Mouse (Mus musculus): ENCODE results near the gene St7. TPM values are rescaled to one million over a fixed set of nuclear protein-coding genes. Genes with fewer than 3 reads are reported as not detected.

Gene St7
- total RNA-seq, 1 experiment from 2014 or later = 56.2 TPM

DNA sequence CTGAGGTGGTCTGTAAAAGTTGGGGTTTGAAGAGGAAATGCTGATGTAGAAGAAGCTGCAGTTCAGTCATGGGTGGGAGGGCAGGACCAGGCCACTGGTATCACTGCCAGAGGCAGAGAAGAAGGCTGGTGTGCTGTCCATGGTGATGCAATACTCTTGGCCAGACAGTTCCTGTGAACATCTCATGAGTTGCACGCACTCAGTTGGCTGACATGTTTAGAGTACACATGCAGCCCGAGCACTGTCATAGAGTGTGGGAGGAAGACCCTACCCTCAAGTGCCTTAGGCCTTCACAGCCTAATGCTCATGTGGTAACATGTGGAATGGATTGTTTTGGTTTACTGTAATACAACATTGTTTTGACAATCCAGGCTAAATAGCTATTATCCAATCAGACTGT is 238.5 kb downstream of the St7 start:
- no peak for ATAC-seq (replicated peaks; ENCODE audit: low read depth, poor library complexity, severe bottlenecking)

DNA sequence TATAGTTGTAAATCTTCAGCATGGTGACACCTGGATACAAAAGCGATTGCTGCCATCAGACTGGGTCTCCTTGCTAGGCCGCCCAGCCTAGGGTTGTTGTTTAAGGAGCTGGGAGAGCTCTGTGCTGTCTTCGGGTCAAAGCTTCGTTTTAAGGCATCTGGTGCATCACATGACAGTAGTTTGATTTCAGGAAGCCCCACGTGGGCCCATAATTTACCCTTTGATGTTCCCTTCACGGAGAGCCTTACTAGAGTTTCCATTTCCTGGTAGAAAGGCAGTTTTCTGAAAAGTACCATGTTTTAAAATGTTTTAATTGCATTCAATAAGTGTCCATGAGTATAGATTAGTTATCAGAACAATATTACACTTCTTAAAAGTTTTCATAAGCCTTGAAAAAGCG is 239.1 kb downstream of the St7 start:
- ATAC-seq (replicated peaks; ENCODE audit: low read depth, poor library complexity, severe bottlenecking) = no peak

DNA sequence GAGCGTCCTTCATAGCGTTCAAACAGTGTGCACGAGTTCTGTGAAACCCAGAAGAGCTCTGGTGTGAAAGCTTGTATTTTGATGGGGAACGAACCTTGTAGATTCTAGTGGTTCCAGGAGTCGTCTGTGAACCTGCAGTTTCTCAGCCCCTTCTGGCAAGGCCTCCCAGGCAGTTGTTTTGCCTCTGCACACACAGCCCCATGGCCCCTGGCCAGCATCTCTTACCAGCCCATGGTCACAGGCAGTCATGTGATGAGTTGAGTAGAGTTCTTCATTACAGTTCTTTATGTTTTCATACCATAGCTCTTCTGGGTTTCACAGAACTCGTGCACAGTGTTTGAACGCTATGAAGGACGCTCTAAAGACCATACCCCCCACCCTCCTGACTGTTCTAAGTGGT is 240.1 kb downstream of the St7 start:
- no peak for ATAC-seq (replicated peaks; ENCODE audit: low read depth, poor library complexity, severe bottlenecking)

DNA sequence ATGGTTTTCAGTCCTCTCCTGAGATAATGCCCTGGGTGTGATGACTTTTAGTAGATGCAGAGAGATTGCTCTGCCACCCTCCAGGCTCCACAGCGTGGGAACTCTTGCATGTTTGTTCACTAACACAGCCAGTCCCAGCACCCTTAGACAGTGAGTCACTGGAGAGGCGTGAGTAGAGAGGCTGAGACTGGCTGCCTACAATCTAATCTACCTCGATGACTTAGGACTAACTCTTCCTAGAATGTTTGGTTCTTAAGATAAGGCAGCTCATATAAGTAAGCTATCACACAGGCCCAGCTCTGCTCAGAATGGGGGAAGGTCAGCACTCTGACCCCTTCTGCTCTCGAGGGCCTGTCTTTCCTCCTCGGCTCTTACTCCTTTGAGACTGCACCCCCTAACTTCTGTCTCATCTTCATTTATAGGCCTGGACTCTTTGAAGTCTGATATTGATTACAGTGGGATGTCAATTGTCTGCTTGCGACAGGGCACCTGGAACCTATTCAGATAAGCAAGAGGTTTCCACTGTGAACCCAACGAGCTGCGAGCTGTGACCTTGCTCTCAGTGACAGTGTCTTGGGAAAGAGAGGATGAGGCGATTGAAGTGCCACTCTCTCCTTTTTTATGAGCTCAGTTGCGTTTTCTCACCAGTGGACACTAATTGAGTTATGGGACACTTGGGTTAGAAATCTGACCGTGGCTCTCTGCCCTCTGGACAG is 246.1 kb downstream of the St7 start:
- no peak for ATAC-seq (replicated peaks; ENCODE audit: low read depth, poor library complexity, severe bottlenecking)

DNA sequence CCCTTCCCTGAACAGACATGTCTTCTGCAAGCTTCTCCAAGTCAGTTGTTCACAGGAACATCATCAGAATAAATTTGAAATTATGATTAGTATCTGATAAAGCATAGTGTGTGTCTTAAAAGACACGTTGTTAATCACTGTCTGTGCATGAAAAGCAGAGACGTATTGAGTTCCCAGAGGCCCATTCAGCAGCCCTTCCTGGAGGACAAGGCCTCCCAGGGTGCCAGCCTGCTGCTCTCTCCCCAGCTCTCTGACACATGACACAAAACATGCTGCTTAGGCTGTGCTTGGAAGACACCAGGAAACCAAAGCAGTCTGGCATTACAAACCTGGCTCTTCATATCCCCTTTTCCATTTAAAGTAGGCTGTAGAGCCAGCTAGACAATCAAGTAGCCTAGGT is 249.2 kb downstream of the St7 start:
- ATAC-seq (replicated peaks; ENCODE audit: low read depth, poor library complexity, severe bottlenecking) = no peak

DNA sequence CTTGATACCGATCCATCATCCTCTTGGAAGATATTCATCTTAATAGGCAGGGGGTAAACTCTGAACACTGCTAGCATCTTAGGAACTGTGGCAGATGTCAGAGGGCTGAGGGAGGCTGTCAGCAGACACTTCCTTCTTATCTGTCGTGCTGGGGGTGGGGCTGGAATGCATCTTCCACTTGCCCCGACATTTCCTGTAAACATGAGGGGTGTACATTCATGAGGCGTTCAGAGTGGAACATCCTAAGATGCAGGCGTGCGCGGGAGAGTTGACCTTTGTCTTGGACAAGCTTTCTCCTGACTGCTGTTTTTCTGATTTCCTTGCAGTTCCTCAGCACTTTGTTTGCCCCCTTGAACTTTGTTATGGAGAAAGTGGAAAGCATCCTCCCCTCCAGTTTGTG is 249.6 kb downstream of the St7 start:
- no peak for ATAC-seq (replicated peaks; ENCODE audit: low read depth, poor library complexity, severe bottlenecking)

DNA sequence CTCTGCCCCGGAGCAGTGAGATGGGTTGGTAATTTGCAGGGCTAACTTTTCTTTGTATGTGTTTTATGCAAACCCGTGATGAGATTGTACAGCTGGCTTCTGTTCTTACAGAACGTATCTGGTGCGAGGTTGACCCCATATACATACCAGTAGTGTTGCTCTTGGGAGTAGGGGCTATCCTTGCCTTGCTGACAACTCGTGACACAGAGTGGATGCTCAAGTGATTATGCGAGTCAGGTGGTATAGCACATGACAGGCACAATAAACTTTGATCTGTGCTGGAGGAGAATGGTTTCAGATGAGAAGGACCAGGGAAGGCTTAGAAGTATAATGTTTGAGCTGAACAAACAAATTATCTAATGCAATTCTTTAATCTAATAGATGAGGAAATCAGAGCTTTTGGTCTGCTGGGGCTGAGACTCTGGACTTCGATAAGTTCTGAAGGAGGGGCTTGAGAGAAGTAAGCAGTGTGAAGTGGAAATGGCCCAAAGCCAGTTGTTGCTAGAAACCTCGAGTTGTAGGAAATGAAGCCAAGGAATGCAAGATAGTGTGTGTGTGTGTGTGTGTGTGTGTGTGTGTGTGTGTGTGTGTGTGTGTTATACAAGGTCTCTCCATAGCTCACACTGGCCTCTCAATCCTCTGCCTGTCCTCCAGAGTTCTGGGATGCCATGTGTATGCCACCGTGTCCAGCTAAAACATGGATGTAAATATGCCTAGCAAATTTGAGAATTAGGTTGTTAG is 251.3 kb downstream of the St7 start:
- no peak for ATAC-seq (replicated peaks; ENCODE audit: low read depth, poor library complexity, severe bottlenecking)

DNA sequence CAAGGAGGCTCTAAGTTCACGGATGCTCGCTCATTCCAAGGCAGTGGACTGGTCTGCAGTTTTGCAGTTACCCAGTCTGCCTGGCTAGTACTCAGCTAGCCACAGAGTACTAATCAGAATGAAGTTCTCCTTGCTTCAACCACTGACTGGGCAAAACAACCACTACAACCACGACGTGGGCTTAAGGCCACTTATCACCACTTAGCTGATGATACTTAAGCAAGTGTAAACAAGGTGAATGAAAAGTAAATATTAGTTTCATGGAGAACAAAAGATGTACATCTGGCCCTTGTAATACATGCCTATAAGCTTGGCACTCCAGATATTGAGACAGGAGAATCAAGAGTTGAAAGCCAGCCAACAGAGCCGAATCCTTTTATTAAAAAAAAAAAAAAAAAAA is 253.7 kb downstream of the St7 start:
- peak; percentile 27; the same call in 1 of the 2 replicates for ATAC-seq (replicated peaks; ENCODE audit: low read depth, poor library complexity, severe bottlenecking)

DNA sequence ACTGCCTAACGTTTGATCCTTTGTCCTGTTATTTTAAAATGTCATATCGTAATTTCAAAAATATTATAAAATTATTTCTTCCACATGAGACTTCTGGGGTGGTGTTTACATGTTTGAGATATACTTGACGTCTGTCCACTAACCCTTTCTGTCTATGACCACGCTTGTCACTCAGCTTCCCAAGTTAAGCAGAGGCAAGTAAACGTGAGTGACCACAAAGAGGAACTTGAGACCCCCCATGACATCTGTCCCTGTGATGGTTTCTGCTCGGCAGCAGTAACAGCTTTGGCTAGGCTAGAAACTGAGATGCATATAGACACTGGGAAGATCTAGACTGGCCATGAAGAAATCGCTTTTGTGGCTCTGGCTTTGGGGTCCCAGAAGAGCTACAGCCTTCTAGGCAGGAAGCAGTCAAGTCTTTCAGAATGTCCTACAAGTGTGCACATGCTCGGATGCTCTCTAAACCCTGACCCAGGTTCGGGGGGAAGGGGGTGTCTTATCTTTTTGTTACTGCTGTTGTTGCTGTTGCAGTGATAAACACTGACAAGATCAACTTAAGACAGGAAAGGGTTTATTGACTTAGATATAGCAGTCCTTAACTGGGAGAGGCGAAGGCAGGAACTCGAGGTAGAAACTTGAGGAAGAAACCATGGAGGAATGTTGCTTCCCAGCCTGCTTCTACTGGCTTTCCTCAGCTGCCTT is 254.5 kb downstream of the St7 start:
- ATAC-seq (replicated peaks; ENCODE audit: low read depth, poor library complexity, severe bottlenecking) = peak; percentile 94

DNA sequence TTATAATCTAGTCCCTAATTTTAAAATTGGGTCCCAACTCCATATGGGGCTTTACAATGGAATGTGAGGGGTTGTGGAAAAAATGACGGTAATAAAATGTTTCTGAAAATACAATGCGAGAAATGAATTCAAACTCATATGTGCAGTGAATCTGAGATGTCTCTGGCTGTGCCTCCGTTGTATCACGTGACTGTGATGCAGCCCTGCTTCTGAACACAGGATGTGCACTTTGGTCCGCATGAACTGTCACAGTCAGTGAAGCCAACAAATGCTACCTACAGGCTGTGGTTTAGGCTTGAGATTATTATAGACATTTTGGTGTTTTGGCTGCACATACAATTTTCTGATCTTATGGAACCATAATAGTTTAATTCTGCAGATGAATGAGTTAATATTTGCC is 256.4 kb downstream of the St7 start:
- no peak for ATAC-seq (replicated peaks; ENCODE audit: low read depth, poor library complexity, severe bottlenecking)

DNA sequence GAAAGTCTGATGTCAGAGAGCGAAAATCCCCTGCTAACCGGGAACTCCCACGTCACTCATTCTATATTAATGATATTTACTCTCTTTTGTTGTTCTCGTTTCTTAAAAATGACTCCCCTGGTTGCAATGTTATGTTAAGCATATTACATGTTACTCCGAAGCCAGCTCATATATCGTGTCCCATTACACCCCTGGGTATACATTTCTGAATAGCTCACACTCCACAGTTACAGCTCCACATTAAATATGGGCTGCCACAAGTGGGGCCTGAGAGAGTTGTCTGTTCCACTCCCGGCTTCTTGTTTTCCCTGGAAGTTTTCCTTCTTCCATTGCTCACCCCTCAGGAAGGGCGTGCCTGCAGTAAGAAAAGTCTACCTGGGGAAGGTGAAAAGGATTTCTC is 259.0 kb downstream of the St7 start:
- no peak for ATAC-seq (replicated peaks; ENCODE audit: low read depth, poor library complexity, severe bottlenecking)

DNA sequence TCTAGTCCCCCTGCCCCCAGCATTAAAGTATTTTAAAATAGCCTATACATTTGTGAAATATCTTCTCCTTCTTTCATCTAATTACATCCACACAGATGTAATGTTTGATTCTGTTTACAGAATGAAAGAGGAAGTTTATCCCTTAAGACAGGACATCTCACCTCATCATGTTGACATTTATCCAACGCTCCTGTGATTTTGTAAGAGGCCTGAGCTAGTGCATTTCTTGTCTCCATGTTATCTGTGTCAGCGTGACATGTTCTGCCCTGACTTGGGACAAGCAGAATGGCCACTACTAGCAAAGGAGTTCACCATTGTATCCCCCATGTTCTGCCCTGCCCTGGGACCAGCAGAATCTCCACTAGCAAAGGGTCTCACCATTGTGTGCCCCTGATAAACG is 270.7 kb downstream of the St7 start:
- no peak for ATAC-seq (replicated peaks; ENCODE audit: low read depth, poor library complexity, severe bottlenecking)

DNA sequence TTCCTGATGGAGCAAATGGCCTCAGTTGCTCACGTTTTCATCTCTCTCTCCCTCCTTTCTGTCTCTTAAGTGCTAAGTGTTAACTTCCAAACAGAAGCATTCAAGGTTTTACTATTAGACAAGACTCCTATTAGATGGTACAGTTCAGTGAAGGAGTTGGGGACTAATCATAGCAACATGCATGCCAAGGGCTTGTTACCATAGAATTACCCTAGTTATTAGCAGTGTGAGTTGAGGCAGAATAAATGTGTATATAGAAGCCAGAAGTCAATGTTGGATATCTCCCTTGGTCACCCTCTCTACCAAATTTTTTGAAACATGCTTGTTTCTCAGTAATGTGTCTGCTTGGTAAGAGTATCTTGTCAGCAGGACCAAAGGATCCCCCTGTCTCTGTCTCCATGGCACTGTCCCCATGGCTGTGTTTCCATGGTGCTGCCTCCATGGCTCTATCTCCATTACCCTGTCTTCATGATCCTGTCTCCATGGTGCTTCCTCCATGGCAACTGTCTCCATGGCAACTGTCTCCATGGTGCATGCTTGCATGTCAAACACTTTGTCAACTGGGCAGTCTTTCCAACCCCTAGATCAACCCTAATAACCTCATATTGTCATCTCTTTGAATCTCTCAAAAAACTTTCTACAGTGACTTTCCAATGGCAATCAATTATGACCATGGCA is 275.9 kb downstream of the St7 start:
- no peak for ATAC-seq (replicated peaks; ENCODE audit: low read depth, poor library complexity, severe bottlenecking)

DNA sequence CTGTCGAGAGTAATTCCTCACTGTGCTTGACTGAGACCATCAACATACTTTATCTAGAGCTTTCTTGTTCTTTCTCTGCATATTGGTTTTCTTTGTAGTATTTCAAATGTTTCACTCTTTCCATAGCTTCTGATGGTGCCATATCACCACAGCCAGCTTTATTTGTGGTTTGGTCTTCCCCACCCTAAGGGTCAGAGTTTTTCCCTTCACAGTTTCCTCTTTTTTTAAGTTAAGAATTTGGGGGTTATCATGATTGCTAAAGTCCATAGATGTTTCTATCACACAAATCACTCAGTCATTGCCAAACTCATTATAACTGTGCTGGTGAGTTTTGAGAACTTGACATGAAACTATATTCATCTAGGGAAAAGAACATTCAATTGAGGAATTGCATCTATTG is 277.1 kb downstream of the St7 start:
- peak; percentile 79 for ATAC-seq (replicated peaks; ENCODE audit: low read depth, poor library complexity, severe bottlenecking)

DNA sequence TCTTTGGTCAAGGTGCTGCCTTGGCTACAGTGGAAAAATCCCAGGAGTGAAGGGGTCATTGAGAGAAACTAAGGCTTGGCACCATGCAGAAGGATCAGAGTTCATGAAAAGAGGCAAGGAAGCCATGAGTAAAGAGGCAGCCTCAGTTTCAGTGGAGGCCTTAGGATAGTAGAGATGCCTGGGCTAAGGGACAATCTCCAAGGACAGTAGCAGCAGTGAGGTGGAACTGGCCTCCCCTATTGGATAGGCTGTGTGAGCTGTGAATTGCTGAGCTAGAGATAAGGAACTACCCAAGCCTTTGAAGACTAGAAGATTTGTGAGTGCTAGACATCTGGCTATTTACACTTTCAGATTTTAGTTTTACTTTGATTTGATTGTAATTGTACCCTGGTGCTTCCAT is 278.7 kb downstream of the St7 start:
- no peak for ATAC-seq (replicated peaks; ENCODE audit: low read depth, poor library complexity, severe bottlenecking)

DNA sequence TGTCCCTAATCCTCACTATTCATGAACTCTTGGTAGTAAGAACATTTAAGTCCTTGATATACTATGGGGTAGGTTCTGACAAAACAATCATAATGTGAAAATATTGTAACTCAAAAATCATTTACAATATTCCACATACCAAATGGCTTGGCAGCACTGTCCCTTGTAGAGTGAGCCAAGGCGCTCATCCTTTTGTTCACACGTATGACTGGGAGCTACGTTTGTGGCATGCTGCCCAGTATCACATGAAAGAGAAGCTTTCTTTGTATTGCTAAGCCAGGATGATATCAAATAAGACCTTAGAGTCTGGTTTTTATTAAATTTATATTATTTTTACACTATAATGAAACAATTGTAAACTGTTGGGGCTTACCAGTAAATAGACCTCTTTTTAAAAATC is 281.7 kb downstream of the St7 start:
- ATAC-seq (replicated peaks; ENCODE audit: low read depth, poor library complexity, severe bottlenecking) = no peak

DNA sequence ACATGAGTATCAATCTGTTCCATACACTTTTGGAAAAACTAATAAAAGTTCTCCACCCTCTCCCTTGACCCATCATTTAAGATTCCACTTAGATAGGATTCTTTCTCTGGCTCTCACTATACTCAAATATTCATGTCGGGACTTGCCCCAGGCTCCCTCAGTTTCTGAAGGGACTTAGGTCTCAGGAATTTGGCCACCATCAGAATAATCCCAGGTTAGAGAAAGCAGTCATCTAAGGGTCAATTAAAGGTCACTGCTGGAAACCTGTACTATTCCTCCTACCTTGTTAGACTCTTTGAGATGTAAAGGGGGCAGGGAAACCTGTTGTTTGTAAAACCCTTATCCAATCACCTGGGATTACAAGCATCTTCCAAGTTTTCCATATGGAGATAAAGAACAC is 284.4 kb downstream of the St7 start:
- ATAC-seq (replicated peaks; ENCODE audit: low read depth, poor library complexity, severe bottlenecking) = no peak

DNA sequence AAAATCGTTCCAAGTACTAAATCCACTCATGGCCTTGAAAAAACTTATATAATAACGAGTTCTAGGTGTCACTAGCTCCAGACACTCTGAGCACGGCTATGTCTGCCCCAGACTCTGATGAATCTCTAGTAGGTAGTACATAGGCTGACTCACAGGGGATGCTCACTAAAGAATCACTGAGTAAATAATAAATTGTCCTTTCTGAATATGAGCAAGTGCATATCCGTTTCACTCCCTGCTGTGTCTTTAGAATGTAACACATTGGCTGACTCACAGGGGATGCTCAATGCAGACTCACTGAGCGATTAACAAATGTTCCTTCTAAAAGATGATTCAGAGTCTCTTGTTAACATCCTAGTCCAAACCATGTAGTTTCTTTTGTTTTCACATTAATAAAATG is 285.6 kb downstream of the St7 start:
- ATAC-seq (replicated peaks; ENCODE audit: low read depth, poor library complexity, severe bottlenecking) = no peak

DNA sequence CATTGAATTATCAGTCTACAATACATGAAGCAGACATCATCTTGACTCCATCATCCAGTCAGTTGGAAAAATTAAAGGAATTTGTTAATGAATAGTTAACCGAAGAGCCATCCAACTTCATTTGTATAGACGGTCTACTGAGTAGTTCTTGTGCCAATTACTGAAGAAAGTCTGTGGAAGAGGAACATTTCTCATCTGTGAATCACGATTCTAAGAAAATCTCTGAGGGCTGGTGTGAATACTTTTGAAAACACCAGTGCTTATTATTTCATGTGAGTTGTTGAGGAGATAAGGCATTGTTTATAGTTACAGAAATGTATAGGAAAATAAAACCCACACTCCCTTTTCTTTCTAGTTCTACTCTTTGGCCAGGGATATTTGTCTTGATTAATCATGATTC is 286.1 kb downstream of the St7 start:
- ATAC-seq (replicated peaks; ENCODE audit: low read depth, poor library complexity, severe bottlenecking) = no peak

DNA sequence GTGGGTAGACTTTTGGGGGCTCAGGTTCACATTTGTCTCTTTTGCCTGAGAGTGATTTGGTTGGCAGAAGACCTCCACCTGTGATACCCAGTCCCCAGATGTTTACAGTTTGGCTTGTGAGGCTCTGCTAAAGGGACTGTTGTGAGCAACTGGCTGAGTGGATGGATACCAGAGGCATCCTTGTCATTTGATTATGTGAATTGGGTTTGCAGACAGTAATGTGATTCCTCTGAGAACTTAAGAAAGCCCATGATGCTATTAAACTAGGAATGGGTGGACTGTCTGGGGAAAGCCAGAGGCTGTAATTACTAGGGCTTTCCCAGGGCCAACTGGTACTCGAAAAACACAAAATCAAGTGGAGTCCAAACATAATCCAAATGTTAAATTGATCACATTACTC is 286.6 kb downstream of the St7 start:
- ATAC-seq (replicated peaks; ENCODE audit: low read depth, poor library complexity, severe bottlenecking) = no peak
